Mouse (Mus musculus) retina, postnatal 1 day (tissue): ENCODE results near the gene Abcf1.
"Not testable (repeated sequence)": the region's sequence is repeated elsewhere in the genome, so short reads cannot be mapped to it uniquely, and the experiment has no call there.

ENCODE experiments used
- DNase-seq: peaks from one replicate; pipeline ENCODE4 v3.0.0-alpha.2; 2012

Abcf1 gene

GRCm38 (mm10) chr17:35969418-35970389, at the start of gene Abcf1:
Gene Abcf1, minus strand, starts transcription at chr17:35969761.
- DNase-seq: peak; percentile 97

- DNase-seq: no peak
Observed at GRCm38 (mm10) chr17:36018979-36019378, 49.4 kb upstream of the Abcf1 start.

GRCm38 (mm10) chr17:36017046-36017445, 47.5 kb upstream of the Abcf1 start:
- no peak for DNase-seq

GRCm38 (mm10) chr17:36014977-36015376, 45.4 kb upstream of the Abcf1 start:
- no peak for DNase-seq

GRCm38 (mm10) chr17:36004409-36004808, 34.8 kb upstream of the Abcf1 start:
- not testable (repeated sequence) for DNase-seq

GRCm38 (mm10) chr17:36003331-36003730, 33.8 kb upstream of the Abcf1 start:
- no peak for DNase-seq

GRCm38 (mm10) chr17:36001966-36002365, 32.4 kb upstream of the Abcf1 start:
- no peak for DNase-seq

GRCm38 (mm10) chr17:36001121-36001897, 31.7 kb upstream of the Abcf1 start:
- DNase-seq: no peak

GRCm38 (mm10) chr17:36000349-36000748, 30.8 kb upstream of the Abcf1 start:
- no peak for DNase-seq

GRCm38 (mm10) chr17:35999356-35999755, 29.8 kb upstream of the Abcf1 start:
- DNase-seq: no peak

GRCm38 (mm10) chr17:35998545-35999305, 29.2 kb upstream of the Abcf1 start:
- DNase-seq: no peak

- no peak for DNase-seq
Observed at GRCm38 (mm10) chr17:35997713-35998510, 28.4 kb upstream of the Abcf1 start.

GRCm38 (mm10) chr17:35996949-35997348, 27.4 kb upstream of the Abcf1 start:
- peak; percentile 96 for DNase-seq

- DNase-seq: peak; percentile 23
Observed at GRCm38 (mm10) chr17:35994879-35995240, 25.3 kb upstream of the Abcf1 start.

- peak; percentile 90 for DNase-seq
Observed at GRCm38 (mm10) chr17:35994175-35994878, 24.8 kb upstream of the Abcf1 start.

- peak; percentile 87 for DNase-seq
Observed at GRCm38 (mm10) chr17:35993675-35994074, 24.1 kb upstream of the Abcf1 start.

GRCm38 (mm10) chr17:35991781-35992180, 22.2 kb upstream of the Abcf1 start:
- DNase-seq: peak; percentile 10

GRCm38 (mm10) chr17:35981776-35982175, 12.2 kb upstream of the Abcf1 start:
- DNase-seq: no peak

GRCm38 (mm10) chr17:35980363-35980754, 10.8 kb upstream of the Abcf1 start:
- DNase-seq: no peak

GRCm38 (mm10) chr17:35979401-35980362, 10.1 kb upstream of the Abcf1 start, which contains the start of the genes Gnl1 and Prr3:
Gene Gnl1, plus strand, starts transcription at chr17:35979851.
Gene Prr3, minus strand, starts transcription at chr17:35980236.
- peak; percentile 96 for DNase-seq
